Mouse (Mus musculus) G1E (cell line): ENCODE data around the gene Fam169b.

Source experiments
- CTCF ChIP-seq: IDR thresholded peaks from 2 replicates; pipeline ENCODE4 v1.5.1; 2012; ENCODE audit warnings: low read depth, low read length, inconsistent platforms, mixed read lengths
- GATA1 ChIP-seq: IDR thresholded peaks from 2 replicates; pipeline ENCODE4 v1.6.1; 2012; ENCODE audit warnings: borderline replicate concordance, low read length, inconsistent platforms, mixed read lengths
- GATA2 ChIP-seq: IDR thresholded peaks from 2 replicates; pipeline ENCODE4 v1.6.1; 2012; ENCODE audit warnings: low read depth, low read length, inconsistent platforms, borderline replicate concordance
- POLR2AphosphoS5 ChIP-seq: IDR thresholded peaks from 2 replicates; pipeline ENCODE4 v1.6.1; 2012; ENCODE audit warnings: low read depth, low read length, inconsistent platforms; ENCODE audit not compliant: insufficient replicate concordance
- TAL1 ChIP-seq: conservative IDR thresholded peaks from 2 replicates; pipeline ENCODE4 v1.6.1; 2012; ENCODE audit warnings: low read depth, low read length, inconsistent platforms, mixed read lengths

DNA sequence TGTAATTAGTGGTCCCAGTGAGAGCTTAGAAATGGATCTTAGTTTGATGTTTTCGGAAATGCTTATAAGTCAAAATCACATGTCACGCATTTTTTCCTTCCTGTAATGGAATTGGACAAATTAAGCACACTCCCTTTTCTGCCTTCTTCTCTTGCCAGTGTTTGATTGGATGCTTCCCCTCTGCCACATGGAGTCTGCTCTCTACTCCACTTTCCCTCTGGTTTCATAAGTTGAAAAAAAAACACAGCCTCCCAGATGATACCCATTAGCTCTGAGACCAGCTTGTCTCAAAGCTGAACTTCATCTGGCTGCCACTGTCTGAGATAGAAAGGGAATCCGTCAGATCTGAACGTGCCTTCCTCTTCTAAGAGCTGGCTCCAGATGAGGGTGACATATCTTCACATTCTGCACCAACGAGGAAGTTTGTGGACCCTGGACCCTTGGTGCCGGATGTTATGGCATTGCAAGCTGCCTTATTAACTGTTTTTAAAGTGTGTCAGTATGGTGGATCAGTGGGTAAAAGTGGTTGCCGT is 52.6 kb downstream of the Fam169b start:
- no peak for TF ChIP-seq CTCF
- TF ChIP-seq TAL1 = no peak
- no peak for TF ChIP-seq POLR2AphosphoS5
- no peak for TF ChIP-seq GATA1
- TF ChIP-seq GATA2 = no peak
